Mouse (Mus musculus) G1E (cell line): ENCODE results near the gene Pom121l2.

Source experiments
- CTCF ChIP-seq: IDR thresholded peaks from 2 replicates; pipeline ENCODE4 v1.5.1; 2012; ENCODE audit warnings: low read depth, low read length, inconsistent platforms, mixed read lengths
- GATA1 ChIP-seq: IDR thresholded peaks from 2 replicates; pipeline ENCODE4 v1.6.1; 2012; ENCODE audit warnings: borderline replicate concordance, low read length, inconsistent platforms, mixed read lengths
- POLR2AphosphoS5 ChIP-seq: IDR thresholded peaks from 2 replicates; pipeline ENCODE4 v1.6.1; 2012; ENCODE audit warnings: low read depth, low read length, inconsistent platforms; ENCODE audit not compliant: insufficient replicate concordance

GRCm38 (mm10) chr13:21981803-21982193 lies 804 bp downstream of the Pom121l2 start:
- no peak for TF ChIP-seq CTCF
- no peak for TF ChIP-seq GATA1
- no peak for TF ChIP-seq POLR2AphosphoS5
